Mouse (Mus musculus): ENCODE measurements at regions not wholly inside any gene's neighbourhood (a gene's known extent, or its start where the extent isn't known, plus 50 kb on each side); places are given as distances from the start of the nearest gene placed in this dataset.

DNA sequence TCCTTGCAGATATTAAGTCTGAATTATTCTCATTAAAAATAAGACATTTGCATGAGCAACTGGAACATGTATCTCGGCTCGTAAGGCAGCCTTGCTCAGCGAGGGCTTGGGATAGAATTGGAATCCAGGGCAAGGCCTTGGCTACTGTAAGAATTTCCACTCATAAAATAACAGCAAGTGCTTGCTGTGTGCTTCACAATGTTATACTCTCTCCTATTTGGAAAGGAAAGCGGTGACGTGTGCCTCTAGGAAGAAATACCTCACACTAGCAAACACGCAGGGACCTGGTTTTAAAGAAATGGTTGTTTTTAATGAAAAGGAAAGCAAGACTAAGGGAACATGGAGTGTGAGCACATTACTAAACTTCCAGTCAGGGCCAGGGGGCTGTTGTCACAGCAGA is 69.3 kb upstream of the Cops8 start:
- TF ChIP-seq CTCF (IDR thresholded peaks at IDR 0.05), result no peak
- TF ChIP-seq POLR2A (IDR thresholded peaks at IDR 0.05; ENCODE audit: insufficient read depth, low read depth, low read length), result no peak

All from heart, adult 2 months (tissue).